8 mouse cellular contexts compared by ENCODE assay signal in the genomic region with DNA sequence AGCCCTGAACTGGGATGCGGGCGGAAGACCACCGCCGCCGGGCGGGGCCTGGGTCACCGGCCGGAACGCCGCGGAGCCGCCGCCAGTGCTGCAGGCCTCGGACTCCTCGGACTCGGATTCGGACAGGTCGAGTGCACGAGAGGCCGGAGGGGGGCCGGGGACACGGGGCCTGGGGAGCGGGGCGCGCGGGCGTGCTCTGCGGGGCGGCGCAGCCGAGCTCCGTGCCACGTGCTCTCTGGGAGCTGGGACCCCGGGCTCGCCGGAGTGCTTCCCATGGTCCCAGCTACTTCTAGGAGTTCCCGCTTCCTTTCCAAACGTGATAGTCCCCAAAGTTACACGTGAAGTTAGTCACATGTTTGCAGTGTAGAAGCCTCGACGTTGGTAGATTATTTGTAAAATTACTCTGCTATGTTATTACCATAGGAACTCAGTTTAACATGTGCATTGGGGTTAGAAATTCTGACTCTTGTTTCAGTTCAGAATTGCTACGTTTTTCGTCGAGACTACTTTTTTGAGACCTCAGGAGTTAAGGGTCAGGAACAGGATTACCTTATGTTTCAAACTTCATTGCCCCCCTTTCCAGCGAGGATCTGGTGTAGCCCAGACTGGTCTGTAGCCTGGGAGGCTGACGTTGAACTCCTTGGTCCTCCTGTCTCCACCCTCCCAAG. TPM values are rescaled to one million over a fixed set of nuclear protein-coding genes. Genes with fewer than 3 reads are reported as not detected.
DNase-seq lines count a peak whose midpoint lies in the region; ATAC-seq and TF ChIP-seq lines count a peak whose summit lies in the region.

No protein-coding gene starts in this region.

- ATAC-seq in midbrain, embryonic 16.5 days, result peak; percentile 59

- H3K79me2 ChIP-seq in liver, adult 2 months (ENCODE audit: control insufficient read depth, insufficient read depth, low read length), result peaks cover 2% of the 10 kb centered on the region; the same call in 1 of the 2 replicates

- H3K4me2 ChIP-seq in midbrain, embryonic 16.5 days (ENCODE audit: low read length), result peak overlapping the region; percentile 79

- peak; percentile 36 to 46 for DNase-seq in right cerebral cortex, postnatal 10 days (ENCODE audit: low spot score in 2 of 2)
- no peak for DNase-seq in right cerebral cortex, postnatal 36 days (ENCODE audit: low spot score in 2 of 2)
- peak; percentile 54 to 58 for DNase-seq in cerebellum, postnatal 10 days
- DNase-seq in gastrocnemius, postnatal 14 days, result peak; percentile 31
- peak; percentile 52 for DNase-seq in induced T-regulatory cell, adult 2 months (ENCODE audit: low read depth)
- DNase-seq in liver, adult 2 months (ENCODE audit: extremely low read depth, low read depth, low spot score), result peak; percentile 44

- WGBS in liver, adult 2 months, result 6% methylated on average over 46 of the region's 46 CpGs
- under 1% methylated on average over 23 of the region's 46 CpGs for WGBS in midbrain, embryonic 16.5 days

- H3K4me3 ChIP-seq in liver, adult 2 months (ENCODE audit: insufficient read depth, low read depth, low read length), result peak overlapping the region; percentile 94
- peak overlapping the region; percentile 85 for H3K4me3 ChIP-seq in midbrain, embryonic 16.5 days (ENCODE audit: low read depth, low read length)
- peak overlapping the region; percentile 91 for H3K4me3 ChIP-seq in testis, adult 2 months (ENCODE audit: control insufficient read depth, low read depth, low read length)

- peaks cover 3% of the 10 kb centered on the region; the same call in 1 of the 2 replicates for H3K36me3 ChIP-seq in liver, adult 2 months (ENCODE audit: control insufficient read depth, insufficient read depth, low read length)
- no peaks in the 10 kb centered on the region; the same call in 1 of the 2 replicates for H3K36me3 ChIP-seq in midbrain, embryonic 16.5 days (ENCODE audit: control insufficient read depth, insufficient read depth, low read length)
- no peaks in the 10 kb centered on the region for H3K36me3 ChIP-seq in testis, adult 2 months (ENCODE audit: control insufficient read depth, insufficient read depth, low read length)

- intact Hi-C loops in gastrocnemius, postnatal 14 days (cut with DNase I; ENCODE audit: low total_unique reads), result no loop called here

- peak overlapping the region; percentile 96 for H3K9ac ChIP-seq in liver, adult 2 months (ENCODE audit: low read depth, low read length)
- H3K9ac ChIP-seq in midbrain, embryonic 16.5 days (ENCODE audit: low read depth, low read length), result peak overlapping the region; percentile 68

- H3K4me1 ChIP-seq in liver, adult 2 months (ENCODE audit: control insufficient read depth, insufficient read depth, low read length), result peaks cover 2% of the 10 kb centered on the region; the same call in 1 of the 2 replicates
- H3K4me1 ChIP-seq in midbrain, embryonic 16.5 days (ENCODE audit: control insufficient read depth, insufficient read depth, low read length), result peaks cover 18% of the 10 kb centered on the region
- peaks cover 4% of the 10 kb centered on the region for H3K4me1 ChIP-seq in testis, adult 2 months (ENCODE audit: control insufficient read depth, insufficient read depth, low read length)

- no peaks in the 10 kb centered on the region for H3K27me3 ChIP-seq in liver, adult 2 months (ENCODE audit: control insufficient read depth, insufficient read depth, low read length)
- H3K27me3 ChIP-seq in midbrain, embryonic 16.5 days (ENCODE audit: control insufficient read depth, insufficient read depth, low read depth, low read length), result no peaks in the 10 kb centered on the region
- H3K27me3 ChIP-seq in testis, adult 2 months (ENCODE audit: control insufficient read depth, insufficient read depth, low read length), result no peaks in the 10 kb centered on the region

- no peak for TF ChIP-seq POLR2A in liver, adult 2 months (IDR thresholded peaks at IDR 0.05; ENCODE audit: extremely low read depth, insufficient read depth, low read length)
- no peak for TF ChIP-seq POLR2A in testis, adult 2 months (IDR thresholded peaks at IDR 0.05; ENCODE audit: control insufficient read depth, low read depth, low read length)

- no peak for TF ChIP-seq CTCF in liver, adult 2 months (IDR thresholded peaks at IDR 0.05; ENCODE audit: low read depth, low read length)
- no peak for TF ChIP-seq CTCF in testis, adult 2 months (IDR thresholded peaks at IDR 0.05; ENCODE audit: control insufficient read depth, insufficient read depth, insufficient replicate concordance, low read depth, low read length)

- no peak overlapping the region for H3K27ac ChIP-seq in liver, adult 2 months (replicated peaks; ENCODE audit: insufficient read depth, low read depth, low read length)
- no peak overlapping the region for H3K27ac ChIP-seq in midbrain, embryonic 16.5 days (ENCODE audit: low read length)
- peak overlapping the region; percentile 65; the same call in 1 of the 2 replicates for H3K27ac ChIP-seq in testis, adult 2 months (ENCODE audit: control insufficient read depth, insufficient read depth, low read depth, low read length)

- H3K9me3 ChIP-seq in midbrain, embryonic 16.5 days (replicated peaks; ENCODE audit: control insufficient read depth, low read length, poor library complexity, severe bottlenecking), result no peaks in the 10 kb centered on the region

RNA-seq across cellular contexts. Expression of gene Naf1, which starts 1.0 kb away (rescaled TPM):
- total RNA-seq in gastrocnemius, postnatal 14 days (2021), result 1 to 10 TPM; 3.0 to 3.3 TPM
- total RNA-seq in liver, adult 2 months (2014; rRNA removed), result 1.5 TPM in 2 replicates
- 1.4 TPM in 2 replicates for polyA plus RNA-seq in liver, adult 2 months (2012; rRNA removed)
- polyA plus RNA-seq in midbrain, embryonic 16.5 days (2015; fragmentation: Nextera tagmentation; extraction: Ambion mirVana), result 1.5 and 1.6 TPM in 2 replicates
- polyA plus RNA-seq in testis, adult 2 months (2012; rRNA removed), result 9.7 and 9.9 TPM in 2 replicates

Comparison
In these comparisons a context has a peak if more than half of its experiments do, and no peak if none do; other contexts are left out.
1. DNase-seq: peak in right cerebral cortex, postnatal 10 days (2 of 2), cerebellum, postnatal 10 days (2 of 2), gastrocnemius, postnatal 14 days (single experiment), induced T-regulatory cell, adult 2 months (single experiment) and liver, adult 2 months (single experiment); none in right cerebral cortex, postnatal 36 days (0 of 2).
2. Peak in every context shown above with its lines, with median percentiles within 50 percentile points of each other: H3K4me3 ChIP-seq.